Mouse (Mus musculus) liver, adult 2 months (tissue): Measurements from ENCODE around the gene Zmiz1.

Experiments used
- CTCF ChIP-seq: fragments of 200-500 bp; IDR thresholded peaks from 2 replicates; pipeline ENCODE4 v1.5.1; 2011; ENCODE audit warnings: low read depth, low read length, control low read depth
- POLR2A ChIP-seq: fragments of 200-500 bp; IDR thresholded peaks from 2 replicates; pipeline ENCODE4 v1.6.1; 2011; ENCODE audit warnings: low read length, control low read depth; ENCODE audit not compliant: insufficient read depth; ENCODE audit errors: extremely low read depth

DNA sequence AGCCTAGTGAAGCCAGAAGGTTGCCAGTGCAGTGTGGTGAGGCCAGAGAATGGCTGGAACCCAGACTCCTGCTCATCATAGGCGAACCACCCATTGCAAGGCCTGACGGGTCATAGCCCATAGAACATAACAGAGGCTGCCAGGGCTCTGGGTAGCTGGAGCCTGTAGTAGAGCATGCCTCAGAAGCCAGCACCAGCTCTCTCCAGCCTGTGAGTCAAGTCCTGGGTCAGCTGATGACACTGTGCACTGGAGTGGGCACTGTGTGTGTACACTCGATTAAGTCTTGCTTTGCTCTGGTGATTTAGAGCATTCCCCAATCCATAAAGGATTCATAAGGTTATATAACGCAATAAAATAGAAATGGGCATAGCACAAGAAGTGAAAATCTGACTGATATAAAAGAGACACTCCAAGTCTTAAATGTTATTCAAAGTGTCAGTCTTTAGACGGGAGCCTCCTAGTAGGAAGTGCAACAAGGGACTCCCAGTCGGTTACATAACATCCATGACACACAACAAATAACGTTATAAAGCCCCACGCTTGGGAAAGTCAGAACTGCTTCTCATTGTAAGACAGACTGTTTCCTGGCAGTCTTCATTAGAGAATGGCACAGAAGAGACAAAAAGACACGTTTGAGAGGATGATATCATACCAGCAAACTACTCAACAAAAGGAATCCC is 47.0 kb upstream of the Zmiz1 start:
- TF ChIP-seq POLR2A (no peak), CTCF (no peak)
